Mouse (Mus musculus): ENCODE data around the gene Hus1b.

DNA sequence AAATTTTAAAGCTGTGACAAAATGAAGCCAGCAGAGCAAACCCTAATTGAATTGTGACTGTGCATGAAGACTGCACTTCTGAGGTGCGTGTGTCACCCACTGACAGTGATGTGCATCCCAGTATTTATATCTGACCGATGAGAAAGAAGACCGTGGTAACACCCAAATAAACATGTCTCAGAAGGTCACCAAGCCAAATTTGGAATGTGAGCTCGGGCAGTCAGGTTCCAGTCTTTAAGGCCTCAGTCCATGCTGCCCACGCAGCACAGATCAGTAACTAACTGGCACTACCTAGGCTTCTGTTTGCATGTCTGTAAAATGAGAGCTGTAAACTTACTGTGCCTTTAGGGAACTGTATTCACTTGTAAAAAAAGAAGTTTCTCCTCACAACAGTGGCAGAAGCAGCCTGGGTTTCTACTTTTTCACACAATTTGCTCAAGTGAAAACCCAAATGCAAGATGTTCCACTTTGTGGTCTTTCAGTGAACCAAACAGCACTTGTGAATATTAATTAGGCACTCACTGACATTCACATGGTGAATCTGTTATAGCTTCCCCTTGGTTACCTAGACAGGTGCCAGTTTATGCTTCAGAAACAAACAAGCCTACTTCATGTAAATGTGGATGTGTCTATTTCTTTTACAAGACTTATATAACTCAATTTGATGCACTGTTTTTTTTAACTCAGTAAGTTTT is 35.5 kb downstream of the Hus1b start:
- TF ChIP-seq CTCF (IDR thresholded peaks at IDR 0.05; ENCODE audit: low read depth, low read length) (no peak), POLR2A (IDR thresholded peaks at IDR 0.05; ENCODE audit: extremely low read depth, insufficient read depth, low read length) (no peak)
